Mouse (Mus musculus) MEL (cell line): ENCODE data around the gene 1700014D04Rik.

Source experiments
- CTCF ChIP-seq, 3 experiments: IDR thresholded peaks in 2 of 3; conservative IDR thresholded peaks in 1 of 3; 2 replicates each; pipeline ENCODE4 v1.5.1; 2011 to 2012; ENCODE audit warnings: low read length in 3 of 3, low read depth in 2 of 3, mild to moderate bottlenecking in 2 of 3, improper control_type of control experiment in 1 of 3, inconsistent platforms in 1 of 3, mixed read lengths in 1 of 3, moderate library complexity in 1 of 3; ENCODE audit not compliant: control insufficient read depth in 1 of 3, insufficient read depth in 1 of 3, poor library complexity in 1 of 3, severe bottlenecking in 1 of 3
- E2F4 ChIP-seq: IDR thresholded peaks from 2 replicates; pipeline ENCODE4 v1.6.1; 2011; ENCODE audit warnings: low read depth, low read length, improper control_type of control experiment, borderline replicate concordance
- EP300 ChIP-seq, 2 experiments: IDR thresholded peaks; 2 replicates each; pipeline ENCODE4 v1.6.1; 2011; ENCODE audit warnings: improper control_type of control experiment in 2 of 2, low read length in 2 of 2, low read depth in 1 of 2, mild to moderate bottlenecking in 1 of 2
- MAFK ChIP-seq: IDR thresholded peaks from 2 replicates; pipeline ENCODE4 v1.6.1; 2011; ENCODE audit warnings: low read depth, mild to moderate bottlenecking, low read length, improper control_type of control experiment, borderline replicate concordance
- MAX ChIP-seq: IDR thresholded peaks from 2 replicates; pipeline ENCODE4 v1.6.1; 2011; ENCODE audit warnings: low read length, improper control_type of control experiment
- NELFE ChIP-seq: IDR thresholded peaks from 2 replicates; pipeline ENCODE4 v1.6.1; 2011; ENCODE audit warnings: low read depth, low read length, improper control_type of control experiment
- POLR2A ChIP-seq, 2 experiments: IDR thresholded peaks; 2 replicates each; pipeline ENCODE4 v1.6.1; 2011 to 2012; ENCODE audit warnings: low read length in 2 of 2, mild to moderate bottlenecking in 2 of 2, control low read depth in 1 of 2, improper control_type of control experiment in 1 of 2, low read depth in 1 of 2, moderate library complexity in 1 of 2; ENCODE audit not compliant: control insufficient read depth in 1 of 2, insufficient read depth in 1 of 2, poor library complexity in 1 of 2
- POLR2AphosphoS5 ChIP-seq: IDR thresholded peaks from 2 replicates; pipeline ENCODE4 v1.6.1; 2012; ENCODE audit warnings: low read depth, borderline replicate concordance, mild to moderate bottlenecking, inconsistent platforms, low read length, moderate library complexity, mixed read lengths
- SMC3 ChIP-seq: IDR thresholded peaks from 2 replicates; pipeline ENCODE4 v1.6.1; 2011; ENCODE audit warnings: low read depth, low read length, improper control_type of control experiment
- ZC3H11A ChIP-seq: IDR thresholded peaks from 2 replicates; pipeline ENCODE4 v1.6.1; 2012; ENCODE audit warnings: low read depth, mild to moderate bottlenecking, inconsistent platforms, low read length, improper control_type of control experiment

DNA sequence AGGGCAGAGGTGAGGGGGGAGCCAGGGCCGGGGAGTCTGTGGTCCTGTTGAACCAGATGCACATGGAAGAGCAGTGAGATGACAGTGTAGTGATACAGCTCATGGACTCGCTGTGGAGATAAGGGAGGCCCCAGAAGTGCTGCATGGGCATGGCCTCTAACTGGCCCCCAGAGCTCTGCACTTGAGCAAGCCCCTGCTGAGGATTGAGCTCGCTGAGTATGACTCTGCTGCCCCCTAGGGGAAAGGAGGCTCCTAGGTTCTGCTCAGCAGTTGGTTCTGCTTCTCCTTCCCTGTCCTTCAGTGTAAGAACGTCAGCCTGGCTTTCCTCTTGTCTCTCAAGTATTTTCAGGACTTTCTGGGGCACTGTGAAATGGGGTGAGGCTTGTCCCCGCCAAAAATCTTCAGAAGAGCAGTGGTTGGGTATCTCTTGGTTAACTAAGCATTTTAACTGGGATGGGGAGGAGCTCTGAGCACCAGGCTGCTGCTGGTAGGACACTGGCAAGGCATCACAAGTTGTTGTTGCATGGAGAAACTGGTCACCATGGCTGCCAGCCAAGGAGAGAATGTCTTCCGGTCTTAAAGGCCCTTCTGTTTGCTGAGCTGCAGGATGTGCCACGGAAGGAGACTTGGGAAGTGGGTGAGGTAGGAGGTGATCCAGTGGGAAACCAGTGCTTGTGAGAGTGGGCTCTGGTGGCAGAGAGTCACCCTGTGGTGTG lies 18.0 kb downstream of the 1700014D04Rik start:
- no peak for TF ChIP-seq E2F4
- peak; percentile 89 for TF ChIP-seq ZC3H11A
- peak; percentile 93 to 97 (median 97) for TF ChIP-seq CTCF (IDR thresholded peaks at IDR 0.05 in 2 of 3, conservative IDR thresholded peaks at IDR 0.05 in 1 of 3; ENCODE audit: control insufficient read depth in 1 of 3, insufficient read depth in 1 of 3, low read depth in 2 of 3, low read length in 3 of 3, poor library complexity in 1 of 3, severe bottlenecking in 1 of 3)
- TF ChIP-seq MAFK: no peak
- TF ChIP-seq MAX: no peak
- TF ChIP-seq NELFE: no peak
- no peak for TF ChIP-seq POLR2A (IDR thresholded peaks at IDR 0.05; ENCODE audit: control insufficient read depth in 1 of 2, insufficient read depth in 1 of 2, low read depth in 1 of 2, low read length in 2 of 2, poor library complexity in 1 of 2)
- TF ChIP-seq SMC3: peak; percentile 89
- TF ChIP-seq POLR2AphosphoS5: no peak
- TF ChIP-seq EP300 (IDR thresholded peaks at IDR 0.05; ENCODE audit: low read depth in 1 of 2, low read length in 2 of 2): no peak
